Mouse (Mus musculus): Measurements from ENCODE around the gene Tspan17. TPM values are rescaled to one million over a fixed set of nuclear protein-coding genes. Genes with fewer than 3 reads are reported as not detected.

Gene Tspan17
- total RNA-seq (2017) = 6.9 to 18.5 TPM (median 8.1 TPM) in 3 replicates

DNA sequence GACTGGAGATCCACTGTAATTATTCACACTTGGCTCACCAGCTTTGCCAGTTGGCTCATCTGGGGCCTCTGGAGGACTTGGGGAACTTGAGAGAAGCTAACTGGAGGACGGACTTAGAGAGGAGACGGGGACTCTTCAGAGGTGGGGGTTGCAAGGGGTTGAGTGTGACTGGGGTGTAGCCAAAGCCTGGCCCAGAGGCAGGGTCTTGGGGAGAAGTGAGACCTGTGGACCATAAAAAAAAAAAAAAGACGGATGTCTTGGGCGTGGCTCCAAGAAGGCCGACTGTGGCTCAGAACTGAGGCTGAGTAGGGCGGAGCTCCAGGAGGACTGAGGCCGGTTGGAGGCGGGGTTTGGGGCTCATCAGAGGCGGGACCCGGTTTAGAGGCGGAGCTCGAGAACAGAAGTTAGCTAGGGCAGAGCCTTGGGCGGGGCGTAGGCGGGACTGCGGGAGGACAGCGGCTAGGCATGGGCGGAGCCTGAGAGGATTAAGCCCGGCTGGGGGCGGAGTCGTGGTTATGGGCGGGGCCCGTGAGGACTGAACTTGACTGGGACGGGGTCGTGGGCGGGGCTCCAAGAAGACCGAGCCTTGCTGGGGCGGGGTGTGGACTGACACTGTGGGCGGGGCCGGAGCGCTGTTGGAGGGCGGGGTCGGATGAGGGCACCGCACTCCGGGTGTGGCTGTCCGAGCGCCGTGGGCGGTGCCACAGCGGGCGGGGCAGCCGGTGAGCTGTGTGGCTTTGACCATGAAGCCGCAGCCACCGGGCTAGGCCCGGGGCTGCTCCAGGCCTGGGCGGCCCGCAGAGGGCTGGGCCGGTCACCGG lies at the start of gene Tspan17:
TSS of gene Tspan17 (plus strand) at position 638 of the 821 bp plus-strand sequence.
- ATAC-seq (replicated peaks; ENCODE audit: insufficient number of reproducible peaks, low FRiP score, low TSS enrichment, poor library complexity, severe bottlenecking) = peak; percentile 91

GRCm38 (mm10) chr13:54746110-54746509 lies 43.1 kb upstream of the Tspan17 start:
- ATAC-seq (replicated peaks; ENCODE audit: insufficient number of reproducible peaks, low FRiP score, low TSS enrichment, poor library complexity, severe bottlenecking) = no peak

DNA sequence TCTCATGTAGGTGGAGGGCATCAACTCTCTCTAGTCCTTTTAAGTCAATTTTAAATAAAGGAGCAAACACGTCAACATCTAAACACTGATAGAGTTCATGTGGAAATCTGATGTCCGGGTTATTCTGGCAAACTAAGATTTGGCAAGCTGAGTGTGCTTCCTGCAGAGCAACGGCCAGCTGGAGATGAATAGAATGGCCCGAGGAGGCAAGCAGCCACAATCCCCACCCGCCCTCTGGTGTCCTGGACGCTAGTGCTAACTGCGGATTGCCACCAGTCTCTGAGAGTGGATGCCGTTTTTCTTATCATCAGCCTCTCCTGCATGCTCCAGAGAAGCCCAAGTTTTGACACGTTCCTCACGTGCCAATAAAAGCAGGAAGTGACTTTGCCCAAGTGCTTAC lies 42.3 kb upstream of the Tspan17 start:
- ATAC-seq (replicated peaks; ENCODE audit: insufficient number of reproducible peaks, low FRiP score, low TSS enrichment, poor library complexity, severe bottlenecking) = no peak

DNA sequence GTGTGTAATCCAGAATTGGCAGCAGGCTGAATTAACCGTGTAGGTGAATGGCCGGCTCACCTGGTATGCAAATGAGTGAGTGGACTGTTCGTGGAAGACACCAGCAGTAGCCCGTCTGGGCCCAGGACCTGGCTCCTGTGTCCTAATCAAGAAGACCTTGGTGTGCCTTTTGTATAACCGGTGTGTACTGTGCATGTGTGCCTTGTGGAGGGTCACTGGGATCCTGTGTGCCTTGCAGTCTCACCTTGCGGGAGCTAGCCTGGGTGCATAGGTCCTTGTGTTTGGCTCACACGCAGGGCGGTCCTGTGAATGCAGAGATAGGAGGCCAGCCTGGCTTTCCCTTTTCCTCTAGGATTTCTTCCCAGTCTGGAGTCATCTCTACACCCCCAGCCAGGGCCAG lies 41.0 kb upstream of the Tspan17 start:
- no peak for ATAC-seq (replicated peaks; ENCODE audit: insufficient number of reproducible peaks, low FRiP score, low TSS enrichment, poor library complexity, severe bottlenecking)

DNA sequence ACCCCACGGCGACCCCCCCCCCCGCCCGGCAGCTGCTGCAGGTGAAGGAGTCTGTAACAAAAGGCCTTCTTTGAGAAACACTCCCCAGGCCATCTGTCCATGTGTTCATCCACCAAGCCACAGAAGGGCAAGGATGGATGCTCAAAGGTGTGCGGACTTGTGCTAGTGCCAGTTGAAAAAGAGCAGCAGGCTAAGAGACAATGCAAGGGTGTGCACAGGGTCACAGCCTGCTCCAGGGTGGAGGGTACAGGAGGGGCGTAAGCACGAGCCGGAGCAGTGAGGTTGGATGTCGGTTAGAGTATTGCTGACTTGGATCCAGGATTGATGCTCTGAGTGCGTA lies 40.5 kb upstream of the Tspan17 start:
- no peak for ATAC-seq (replicated peaks; ENCODE audit: insufficient number of reproducible peaks, low FRiP score, low TSS enrichment, poor library complexity, severe bottlenecking)

- no peak for ATAC-seq (replicated peaks; ENCODE audit: insufficient number of reproducible peaks, low FRiP score, low TSS enrichment, poor library complexity, severe bottlenecking)
Observed at GRCm38 (mm10) chr13:54749061-54749863, 39.9 kb upstream of the Tspan17 start.

DNA sequence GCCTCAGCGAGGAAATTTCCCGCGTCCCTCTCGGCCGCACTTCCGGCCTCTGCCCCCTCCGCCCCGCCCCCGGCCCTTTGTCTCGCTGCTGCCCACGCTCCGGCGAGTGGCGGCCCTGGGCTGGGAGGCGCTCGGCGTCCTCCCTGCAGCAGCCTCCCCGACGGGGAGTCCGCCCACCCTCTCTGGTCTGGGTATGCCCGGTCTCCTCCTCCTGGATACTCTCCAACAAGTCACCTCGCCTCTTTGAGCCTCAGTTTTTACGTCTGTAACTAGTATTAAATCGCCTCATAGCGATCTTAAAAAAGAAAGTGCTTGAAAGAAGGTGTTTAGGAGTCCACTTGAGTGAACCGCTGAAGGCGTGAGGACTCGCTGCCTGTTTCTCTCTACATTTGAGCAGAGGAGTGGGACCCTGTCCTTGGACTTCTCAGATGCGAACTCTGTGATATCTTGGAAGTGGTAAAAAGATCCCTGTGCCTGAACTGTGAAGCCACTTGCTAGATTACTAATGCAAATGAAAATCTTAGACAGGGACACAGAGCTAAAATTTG lies 39.2 kb upstream of the Tspan17 start, which contains the start of gene Gprin1:
TSS of gene Gprin1 (minus strand) at position 11 of the 548 bp plus-strand sequence.
- no peak for ATAC-seq (replicated peaks; ENCODE audit: insufficient number of reproducible peaks, low FRiP score, low TSS enrichment, poor library complexity, severe bottlenecking)

GRCm38 (mm10) chr13:54750699-54751098 lies 38.5 kb upstream of the Tspan17 start:
- ATAC-seq (replicated peaks; ENCODE audit: insufficient number of reproducible peaks, low FRiP score, low TSS enrichment, poor library complexity, severe bottlenecking) = no peak

DNA sequence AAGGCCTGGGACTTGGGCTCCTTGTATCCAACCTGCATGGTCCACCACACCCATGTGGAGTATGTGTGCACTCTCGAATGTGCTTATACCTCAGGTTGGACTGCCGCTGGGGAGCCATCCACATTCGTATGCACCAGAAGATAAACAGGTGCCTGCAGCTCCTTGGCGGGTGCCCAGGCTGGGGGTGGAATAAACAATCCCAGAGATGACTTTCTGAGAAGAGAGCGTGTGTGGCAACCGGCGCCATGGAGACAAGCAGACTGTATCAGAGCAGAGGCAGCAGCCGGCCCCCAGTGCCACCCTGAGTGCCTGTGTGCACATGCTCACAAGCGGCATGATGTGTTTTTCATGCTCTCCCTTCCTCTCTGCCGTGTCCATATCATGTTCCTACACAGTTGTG lies 36.5 kb upstream of the Tspan17 start:
- no peak for ATAC-seq (replicated peaks; ENCODE audit: insufficient number of reproducible peaks, low FRiP score, low TSS enrichment, poor library complexity, severe bottlenecking)

DNA sequence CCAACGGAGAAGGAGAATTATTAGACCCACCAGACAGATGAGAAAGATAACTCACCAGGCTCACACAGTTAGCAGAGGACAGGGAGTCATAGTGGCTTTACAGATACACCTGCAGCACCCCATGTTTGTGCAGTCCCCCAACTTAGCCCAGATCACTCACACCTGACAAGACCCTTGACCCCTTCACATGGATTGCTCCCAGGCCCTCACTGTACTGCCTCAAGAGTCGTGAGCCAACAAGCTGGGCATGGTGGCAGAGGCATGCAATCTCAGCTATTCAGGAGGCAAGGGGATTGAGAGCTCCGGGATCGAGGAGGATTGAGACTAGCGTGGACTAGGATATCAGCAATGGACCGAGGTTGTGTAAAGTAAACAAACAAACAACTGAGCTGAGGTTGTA lies 35.4 kb upstream of the Tspan17 start:
- no peak for ATAC-seq (replicated peaks; ENCODE audit: insufficient number of reproducible peaks, low FRiP score, low TSS enrichment, poor library complexity, severe bottlenecking)

DNA sequence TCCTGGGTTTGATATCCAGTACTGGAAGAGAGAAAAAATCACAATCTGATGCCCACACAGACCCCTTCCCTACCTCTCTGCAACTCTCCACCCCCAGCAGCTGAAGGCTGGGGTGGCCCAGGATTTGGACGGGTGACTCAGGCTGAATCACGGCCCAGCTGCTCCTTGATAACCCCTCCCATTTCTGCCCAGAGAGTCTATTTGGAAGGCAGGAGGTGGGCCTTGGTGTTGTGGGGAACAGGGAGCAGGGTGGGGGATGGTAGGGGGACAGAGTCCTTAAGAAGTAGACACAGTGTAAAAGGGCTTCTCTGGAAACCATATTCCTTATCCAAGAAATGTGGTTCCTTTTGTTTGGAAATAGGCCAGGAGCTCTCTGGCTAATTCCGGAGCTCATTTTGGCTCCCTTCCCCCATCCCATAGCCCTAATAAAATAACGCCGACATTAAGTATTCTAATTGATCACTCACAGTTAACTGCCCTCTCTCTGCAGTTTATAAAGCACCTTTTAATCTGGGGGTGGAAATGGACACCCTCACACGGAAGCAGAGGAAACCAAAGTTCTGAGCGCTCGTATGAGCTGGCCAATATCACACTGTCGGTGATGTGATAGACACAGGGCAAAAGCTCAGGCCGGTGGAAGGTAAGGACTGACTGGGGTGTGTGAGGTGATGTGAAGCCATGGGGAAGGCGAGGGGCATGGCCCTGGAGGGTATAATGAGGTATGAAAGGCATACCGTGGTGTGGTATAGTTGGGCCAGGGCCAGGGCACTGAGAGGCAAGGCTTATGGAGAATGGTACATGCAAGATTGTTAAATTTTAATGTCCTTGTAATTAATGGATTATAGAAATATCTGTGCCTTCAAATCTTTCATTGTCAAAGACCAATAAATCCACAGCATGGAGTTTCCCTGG lies 34.8 kb upstream of the Tspan17 start:
- ATAC-seq (replicated peaks; ENCODE audit: insufficient number of reproducible peaks, low FRiP score, low TSS enrichment, poor library complexity, severe bottlenecking) = no peak

GRCm38 (mm10) chr13:54755201-54755830 lies 33.9 kb upstream of the Tspan17 start:
- no peak for ATAC-seq (replicated peaks; ENCODE audit: insufficient number of reproducible peaks, low FRiP score, low TSS enrichment, poor library complexity, severe bottlenecking)

GRCm38 (mm10) chr13:54756156-54756712 lies 32.9 kb upstream of the Tspan17 start:
- ATAC-seq (replicated peaks; ENCODE audit: insufficient number of reproducible peaks, low FRiP score, low TSS enrichment, poor library complexity, severe bottlenecking) = no peak

- no peak for ATAC-seq (replicated peaks; ENCODE audit: insufficient number of reproducible peaks, low FRiP score, low TSS enrichment, poor library complexity, severe bottlenecking)
Observed at GRCm38 (mm10) chr13:54757093-54757830, 31.9 kb upstream of the Tspan17 start.

DNA sequence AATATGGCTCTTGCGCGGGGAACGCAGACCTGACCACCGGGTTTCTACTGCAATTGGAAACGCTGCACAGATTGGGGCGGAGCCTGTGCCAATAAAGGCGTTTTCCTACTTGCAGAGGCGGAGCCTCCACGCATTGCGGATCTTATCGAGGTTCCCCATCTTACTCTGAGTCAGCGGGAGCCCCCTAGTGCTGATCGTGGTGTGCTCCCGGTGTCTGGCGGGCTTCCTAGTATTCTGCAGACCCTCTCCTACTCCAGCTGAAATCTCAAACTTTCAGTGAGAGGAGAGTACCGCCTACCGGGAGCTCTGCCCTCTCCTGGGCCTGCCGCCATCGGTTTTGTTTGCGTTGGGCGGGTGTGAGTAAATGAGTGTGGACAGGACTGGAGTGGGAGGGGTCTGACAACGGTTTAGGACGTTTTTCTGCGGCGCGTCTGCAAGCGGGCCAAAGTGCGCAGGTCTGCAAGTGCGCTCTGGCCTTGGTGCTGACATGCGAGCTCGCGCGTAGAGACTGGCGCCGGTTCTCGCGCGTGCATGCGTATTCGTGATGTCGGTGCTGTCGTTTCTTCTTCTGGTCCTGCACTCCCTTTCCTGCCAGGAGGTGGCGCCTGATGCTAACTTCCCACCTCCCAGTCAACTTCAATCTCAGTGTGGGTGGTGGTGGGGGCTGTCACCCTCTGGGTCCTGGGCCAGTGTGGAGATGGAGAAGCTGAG lies 31.0 kb upstream of the Tspan17 start:
- ATAC-seq (replicated peaks; ENCODE audit: insufficient number of reproducible peaks, low FRiP score, low TSS enrichment, poor library complexity, severe bottlenecking) = peak; percentile 75

GRCm38 (mm10) chr13:54758756-54759470 lies 30.3 kb upstream of the Tspan17 start:
- no peak for ATAC-seq (replicated peaks; ENCODE audit: insufficient number of reproducible peaks, low FRiP score, low TSS enrichment, poor library complexity, severe bottlenecking)

Measured in monocyte, adult 5-6 weeks (primary cell).